Mouse (Mus musculus): ENCODE measurements around the gene Mindy4.

GRCm38 (mm10) chr6:55313893-55314292 is 110.7 kb downstream of the Mindy4 start:
- TF ChIP-seq CTCF (IDR thresholded peaks at IDR 0.05; ENCODE audit: low read depth) (no peak), EP300 (optimal IDR thresholded peaks at IDR 0.05) (no peak)

All from stomach, postnatal 0 days (tissue).